Mouse (Mus musculus) heart, postnatal 14 days (tissue): ENCODE measurements around the gene 2310033P09Rik. TPM values are rescaled to one million over a fixed set of nuclear protein-coding genes. Genes with fewer than 3 reads are reported as not detected.

Source experiments
- DNase-seq, 2 experiments: peaks; one replicate each; pipeline ENCODE4 v3.0.0; 2021 to 2022
- intact Hi-C: fragments of 180-260 bp; cut with DNase I; formaldehyde crosslinking; loops from one replicate; pipeline ENCODE4 v1.15.1; 2025
- long read RNA-seq, 2 experiments: library from polyadenylated mRNA; stranded (forward); transcript quantifications; one replicate each; pipeline ENCODE4 v2.0.0; 2021
- total RNA-seq, 2 experiments: library from RNA; stranded (reverse); gene quantifications; 2 replicates each; pipeline ENCODE4 v1.2.3; 2021

2310033P09Rik gene
- total RNA-seq = 1 to 10 TPM; 7.9 to 8.2 TPM
- long read RNA-seq, experiment 1, transcript 2310033P09Rik-201 (7 exons, 1,285 nt) = major isoform, 25 of 29 reads
- long read RNA-seq, experiment 1, partial matches to known transcripts = 1 of 29 reads
- long read RNA-seq, experiment 1, other reads (novel, unspliced or antisense) = 3 of 29 reads
- long read RNA-seq, experiment 2, transcript 2310033P09Rik-201 (7 exons, 1,285 nt) = major isoform, 13 of 16 reads
- long read RNA-seq, experiment 2, partial matches to known transcripts = 0 of 16 reads
- long read RNA-seq, experiment 2, other reads (novel, unspliced or antisense) = 3 of 16 reads

GRCm38 (mm10) chr11:59208153-59208831, at the start of gene 2310033P09Rik:
Gene 2310033P09Rik (plus strand): TSS chr11:59208321.
- intact Hi-C loops = loop anchor here (2.0 kb wide), 1 partner anchor 17 kb away; no protein-coding TSS in a partner anchor
- peak; percentile 95 for DNase-seq

DNA sequence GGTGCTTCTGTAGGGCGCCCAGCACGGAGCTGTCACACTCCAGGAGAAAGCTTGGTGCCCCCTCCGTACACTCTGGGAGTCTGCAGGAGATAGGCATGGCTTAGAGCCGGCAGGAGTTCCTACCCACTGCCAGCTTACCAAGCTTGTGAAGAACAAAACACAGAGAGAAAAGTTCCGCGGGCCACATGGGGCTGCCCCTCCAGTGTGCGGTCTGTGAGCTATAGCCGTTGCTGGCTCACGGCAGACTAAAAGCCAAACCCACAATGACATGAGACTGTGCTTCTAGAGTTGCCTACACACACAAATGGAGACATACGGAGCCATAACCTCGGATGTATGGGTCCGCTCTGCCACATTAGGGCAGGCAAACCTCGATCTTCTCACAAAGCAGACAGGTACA, 49.0 kb upstream of the 2310033P09Rik start:
- intact Hi-C loops = no loop called here
- no peak for DNase-seq

DNA sequence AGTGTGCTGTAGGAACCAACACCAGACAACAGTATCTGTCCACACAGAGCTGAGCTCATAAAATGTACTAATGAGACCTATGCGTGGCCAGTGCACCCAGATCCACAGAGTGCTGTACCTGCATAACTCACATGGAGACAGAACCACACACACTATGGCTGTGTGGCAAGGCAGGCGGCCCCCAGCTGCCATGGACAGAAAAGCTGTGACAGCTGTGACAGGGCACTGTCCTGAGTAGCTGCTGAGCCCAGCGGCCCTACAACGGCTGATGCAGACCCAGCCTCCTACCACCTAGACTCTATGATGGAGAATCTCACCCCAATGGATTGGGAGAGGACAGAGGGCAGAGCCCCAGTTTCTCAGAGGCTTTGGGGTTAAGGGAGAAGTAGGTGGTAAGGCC, 48.6 kb upstream of the 2310033P09Rik start:
- intact Hi-C loops = no loop called here
- DNase-seq = no peak

DNA sequence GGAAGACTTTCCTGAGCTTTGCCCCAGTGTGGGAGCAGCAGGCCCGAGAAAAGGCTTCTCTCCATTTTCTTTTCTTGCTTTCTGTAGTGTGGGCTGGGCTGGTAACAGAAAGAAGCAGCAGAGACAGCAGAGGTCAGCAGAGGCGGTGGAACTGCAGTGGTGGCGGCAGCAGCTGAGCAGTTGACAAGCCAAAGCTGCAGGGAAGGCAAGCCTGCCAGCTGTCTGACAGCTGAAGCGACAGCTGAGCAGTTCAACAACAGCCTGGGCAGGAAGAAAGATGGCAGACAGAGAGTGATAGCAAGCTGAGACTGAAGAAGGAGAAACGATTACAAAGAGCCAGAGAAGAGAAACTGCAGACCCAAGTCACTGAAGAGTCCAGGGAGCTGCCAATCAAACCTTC, 46.7 kb upstream of the 2310033P09Rik start:
- DNase-seq = peak; percentile 58 to 73
- intact Hi-C loops = no loop called here

DNA sequence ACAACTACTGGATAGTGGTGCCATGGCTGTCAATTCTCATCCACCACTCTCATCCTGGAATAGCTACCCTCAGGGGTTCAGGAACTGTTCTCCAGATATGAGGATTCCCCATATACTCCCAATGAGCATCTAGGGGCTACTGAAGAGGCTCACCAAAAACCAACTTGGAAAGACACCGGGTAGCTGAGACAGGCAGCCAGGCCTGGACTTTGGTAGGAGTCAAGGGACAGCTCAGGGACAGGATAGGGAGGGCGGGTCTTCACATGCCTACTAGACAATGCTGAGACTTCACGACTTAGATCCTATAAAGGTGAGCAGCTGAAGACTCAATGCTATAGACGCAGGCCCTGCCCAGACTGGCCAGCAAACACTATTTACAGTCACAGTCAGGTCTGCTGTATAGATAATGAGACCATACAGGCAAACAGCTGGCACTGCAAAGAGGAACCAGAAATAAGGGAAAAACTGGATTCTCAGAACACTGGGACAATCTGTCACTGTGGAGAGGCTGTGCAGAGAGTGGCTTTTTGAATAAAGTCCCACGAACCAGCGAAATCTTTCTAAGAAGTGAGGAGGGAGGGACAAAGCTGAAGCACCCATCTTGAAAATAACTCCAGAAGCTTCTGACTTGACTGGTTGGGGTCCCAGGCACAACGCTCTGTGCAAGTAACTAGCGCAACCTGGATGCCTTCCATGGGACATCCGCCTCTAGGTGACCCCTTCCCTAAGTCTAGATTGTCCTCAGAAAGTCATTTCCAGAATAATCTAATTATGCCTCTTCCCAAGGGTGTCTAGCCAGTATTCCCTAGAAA, 45.5 kb upstream of the 2310033P09Rik start:
- no peak for DNase-seq
- intact Hi-C loops = loop anchor here (1.0 kb wide), 1 partner anchor 21 kb away; the partner anchor contains the start of gene Gjc2

DNA sequence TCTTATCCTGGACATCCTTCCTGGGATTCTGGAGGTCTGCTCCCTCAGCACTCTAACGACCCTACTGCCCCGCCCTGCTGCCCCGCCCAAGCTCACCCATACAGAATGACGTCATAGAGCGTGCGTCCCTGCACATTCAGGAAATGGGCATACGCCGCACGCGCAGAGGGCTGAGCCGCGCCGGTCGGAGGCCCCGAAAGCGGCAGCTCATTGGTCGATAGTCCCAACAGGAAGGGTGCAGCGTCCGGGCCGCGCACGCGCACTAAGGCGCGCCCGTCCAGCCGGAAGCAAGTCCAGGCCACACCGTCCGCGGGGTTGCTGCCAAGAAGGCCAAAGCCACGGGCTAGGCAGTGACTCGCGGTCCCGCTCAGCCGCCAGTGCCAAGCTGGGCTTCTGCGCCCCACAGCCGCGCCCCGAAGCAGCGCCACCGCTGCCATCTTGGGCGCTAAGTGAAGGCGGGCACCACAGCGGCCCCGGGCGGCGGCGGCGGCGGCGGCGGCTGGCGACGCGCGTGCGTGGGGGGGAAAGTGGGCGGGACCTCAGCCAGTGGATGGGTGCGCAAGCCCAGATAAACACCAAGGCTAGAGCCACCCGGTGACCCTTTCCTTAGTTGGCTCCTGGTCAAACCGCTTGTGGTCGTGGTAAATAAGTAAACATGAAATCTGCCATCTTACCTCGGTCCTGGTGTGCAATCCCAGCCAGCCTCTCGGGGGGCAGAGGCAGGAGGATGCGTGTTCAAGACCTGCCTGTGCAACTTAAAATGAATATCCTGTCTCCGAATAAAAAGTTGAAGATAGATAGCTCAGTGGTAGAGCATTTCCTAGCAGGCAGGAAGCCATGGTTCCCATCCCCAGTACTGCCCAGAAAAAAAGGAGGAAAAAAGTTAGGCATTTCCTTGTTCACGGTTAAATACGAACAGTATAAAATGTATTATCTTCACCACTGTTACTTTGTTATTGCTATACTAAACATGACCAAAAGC, 44.6 kb upstream of the 2310033P09Rik start, which contains the start of gene Iba57:
TSS of gene Iba57 (minus strand) at position 485 of the 982 bp plus-strand sequence.
- peak; percentile 95 to 98 for DNase-seq
- intact Hi-C loops = loop anchor here (1.0 kb wide), 1 partner anchor 20 kb away; the partner anchor contains the start of gene Gjc2

DNA sequence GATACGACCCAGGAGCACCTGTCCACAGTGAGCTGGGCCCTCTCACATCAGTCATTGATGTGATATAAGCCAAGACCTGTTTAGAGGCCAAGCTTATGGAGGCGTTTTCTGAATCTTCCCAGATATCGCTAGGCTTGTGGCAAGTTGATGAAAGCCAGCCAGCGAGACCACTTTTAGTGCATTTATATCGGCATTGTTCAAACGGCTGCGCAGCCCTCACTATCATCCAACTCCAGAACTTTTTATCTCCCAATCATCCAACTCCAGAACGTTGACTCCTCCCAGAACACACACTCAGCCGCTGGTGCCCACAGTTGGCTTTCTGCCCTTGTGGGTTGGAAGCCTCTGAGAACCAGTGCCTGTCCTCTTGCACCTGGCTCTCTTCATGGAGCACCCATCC, 43.7 kb upstream of the 2310033P09Rik start:
- intact Hi-C loops = no loop called here
- DNase-seq = no peak

GRCm38 (mm10) chr11:59165616-59166241, 42.4 kb upstream of the 2310033P09Rik start:
- DNase-seq = no peak
- intact Hi-C loops = no loop called here

GRCm38 (mm10) chr11:59169807-59170206, 38.3 kb upstream of the 2310033P09Rik start:
- DNase-seq = no peak
- intact Hi-C loops = no loop called here

GRCm38 (mm10) chr11:59170549-59170948, 37.6 kb upstream of the 2310033P09Rik start:
- intact Hi-C loops = no loop called here
- DNase-seq = no peak

DNA sequence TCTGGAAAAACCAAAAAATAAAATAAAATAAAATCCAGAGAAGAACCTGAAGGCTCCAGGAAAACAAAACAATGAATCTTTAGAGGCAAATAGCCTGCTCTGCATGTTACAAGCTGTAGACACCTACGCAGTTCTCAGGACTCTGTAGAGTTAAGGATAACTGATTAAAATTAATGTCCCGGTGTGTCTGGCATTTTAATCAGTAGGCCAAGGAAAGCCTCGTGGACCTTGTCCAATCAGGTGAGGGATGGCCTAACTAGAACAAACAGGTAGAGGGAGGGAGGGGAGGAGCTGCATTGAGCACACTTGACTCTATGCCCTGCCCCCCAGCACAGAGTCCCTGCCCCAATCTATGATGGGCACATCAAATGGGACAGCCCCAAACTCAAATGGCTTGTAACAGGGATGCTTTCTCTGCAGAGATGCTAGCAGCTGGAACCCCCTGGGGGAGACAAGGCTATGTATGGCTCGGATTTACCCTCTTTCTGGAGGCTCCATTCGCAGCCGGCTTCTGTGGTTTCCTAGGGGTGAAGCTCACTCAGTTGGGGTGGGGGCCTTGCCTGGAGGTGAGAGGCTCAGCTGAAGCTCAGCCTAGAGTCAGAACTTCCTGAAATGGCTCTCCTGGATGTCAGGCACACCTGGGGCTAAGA, 33.8 kb upstream of the 2310033P09Rik start:
- intact Hi-C loops = no loop called here
- DNase-seq = no peak

GRCm38 (mm10) chr11:59176475-59176874, 31.6 kb upstream of the 2310033P09Rik start:
- no peak for DNase-seq
- intact Hi-C loops = no loop called here

GRCm38 (mm10) chr11:59176921-59177320, 31.2 kb upstream of the 2310033P09Rik start:
- no peak for DNase-seq
- intact Hi-C loops = no loop called here

GRCm38 (mm10) chr11:59182864-59183331, 25.2 kb upstream of the 2310033P09Rik start, which contains the start of gene Gjc2:
Gene Gjc2 (minus strand): TSS chr11:59183213.
- intact Hi-C loops = loop anchor here (1.0 to 5.0 kb wide), 3 partner anchors 20 to 226 kb away; partner anchors contain the start of gene Iba57
- DNase-seq = peak; percentile 79

DNA sequence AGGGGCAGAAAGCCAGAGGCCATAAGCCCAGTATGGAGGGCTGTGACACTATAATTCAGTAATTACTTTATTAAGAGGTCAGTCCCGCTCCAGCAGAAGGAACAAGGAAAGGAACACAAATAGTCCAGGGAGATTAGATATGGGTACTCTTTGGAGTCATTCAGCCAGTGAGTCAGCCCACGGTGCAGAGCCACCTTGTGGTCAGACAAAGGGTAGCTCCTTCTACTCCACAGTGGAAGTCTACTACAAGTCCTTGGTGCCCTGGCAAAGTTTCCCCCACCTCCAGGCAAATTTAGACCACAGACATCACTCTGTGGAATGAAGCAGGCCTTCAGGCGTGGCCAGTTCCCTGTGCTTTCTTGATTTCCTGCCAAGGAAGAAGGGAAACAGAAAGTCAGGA, 24.3 kb upstream of the 2310033P09Rik start:
- peak; percentile 68 to 73 for DNase-seq
- intact Hi-C loops = loop anchor here (1.0 to 5.0 kb wide), 3 partner anchors 21 to 227 kb away; partner anchors contain the start of gene Iba57

DNA sequence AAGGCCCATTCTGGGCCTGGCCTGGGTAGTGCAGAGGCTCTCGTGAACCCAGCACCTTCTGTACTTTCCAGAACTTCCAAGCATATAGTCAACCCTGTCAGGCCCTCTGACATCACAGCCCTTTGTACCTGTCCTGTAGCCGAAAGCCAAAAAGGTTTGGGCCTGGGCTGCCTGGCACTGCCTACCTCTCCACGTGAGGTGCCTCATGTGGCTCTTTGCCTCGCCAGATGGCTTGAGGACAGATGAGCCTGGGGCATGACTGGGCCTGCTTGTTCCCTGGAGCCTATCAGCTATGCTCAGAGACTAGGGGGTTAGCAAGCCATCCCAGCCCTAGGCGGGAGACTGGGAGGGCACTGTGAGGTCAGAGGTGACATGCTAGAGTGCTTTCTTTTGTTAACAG, 22.6 kb upstream of the 2310033P09Rik start:
- no peak for DNase-seq
- intact Hi-C loops = no loop called here

GRCm38 (mm10) chr11:59187706-59188105, 20.4 kb upstream of the 2310033P09Rik start:
- intact Hi-C loops = no loop called here
- no peak for DNase-seq
